8 mouse cellular contexts compared by ENCODE assay signal in genomic region chr10:79914948-79915596, GRCm38 (mm10). TPM values are rescaled to one million over a fixed set of nuclear protein-coding genes. Genes with fewer than 3 reads are reported as not detected.
DNase-seq lines count a peak whose midpoint lies in the region; ATAC-seq and TF ChIP-seq lines count a peak whose summit lies in the region.

No protein-coding gene starts in this region.

- H3K9me3 ChIP-seq in hindbrain, embryonic 10.5 days, result no peaks in the 10 kb centered on the region
- no peaks in the 10 kb centered on the region for H3K9me3 ChIP-seq in hindbrain, embryonic 16.5 days (ENCODE audit: control insufficient read depth, low read length)
- no peaks in the 10 kb centered on the region for H3K9me3 ChIP-seq in hindbrain, embryonic 15.5 days

- TF ChIP-seq POLR2A in cortical plate, adult 2 months (IDR thresholded peaks at IDR 0.05; ENCODE audit: extremely low read depth, insufficient read depth, low read length), result no peak

- H3K27me3 ChIP-seq in hindbrain, embryonic 10.5 days (ENCODE audit: insufficient read depth, poor library complexity, severe bottlenecking), result peaks cover 32% of the 10 kb centered on the region
- peaks cover 24% of the 10 kb centered on the region for H3K27me3 ChIP-seq in hindbrain, embryonic 16.5 days (replicated peaks; ENCODE audit: control insufficient read depth, insufficient read depth, low read length)
- peaks cover 26% of the 10 kb centered on the region for H3K27me3 ChIP-seq in hindbrain, embryonic 15.5 days

- 74% methylated on average over 7 of the region's 7 CpGs for WGBS in hindbrain, embryonic 10.5 days
- WGBS in hindbrain, embryonic 16.5 days, result 73% methylated on average over 7 of the region's 7 CpGs
- WGBS in hindbrain, embryonic 15.5 days, result 78% methylated on average over 7 of the region's 7 CpGs

- H3K27ac ChIP-seq in hindbrain, embryonic 10.5 days, result no peak overlapping the region
- no peak overlapping the region for H3K27ac ChIP-seq in hindbrain, embryonic 16.5 days (ENCODE audit: low read depth, low read length)
- H3K27ac ChIP-seq in cortical plate, adult 2 months (ENCODE audit: insufficient read depth, low read length), result no peak overlapping the region
- H3K27ac ChIP-seq in hindbrain, embryonic 15.5 days (replicated peaks), result no peak overlapping the region

- TF ChIP-seq CTCF in cortical plate, adult 2 months (IDR thresholded peaks at IDR 0.05; ENCODE audit: extremely low read depth, insufficient read depth, low read length), result no peak

- H3K4me3 ChIP-seq in hindbrain, embryonic 10.5 days, result peak overlapping the region; percentile 73; the same call in 1 of the 2 replicates
- H3K4me3 ChIP-seq in hindbrain, embryonic 16.5 days (ENCODE audit: low read length), result no peak overlapping the region
- H3K4me3 ChIP-seq in cortical plate, adult 2 months (ENCODE audit: insufficient read depth, low read length), result peak overlapping the region; percentile 95
- no peak overlapping the region for H3K4me3 ChIP-seq in hindbrain, embryonic 15.5 days

- H3K36me3 ChIP-seq in hindbrain, embryonic 10.5 days, result peaks cover 34% of the 10 kb centered on the region
- 0 out of 2 replicates have a peak, but pooled peaks cover 7% of the 10 kb centered on the region for H3K36me3 ChIP-seq in hindbrain, embryonic 16.5 days (ENCODE audit: control insufficient read depth, insufficient read depth, low read length)
- H3K36me3 ChIP-seq in hindbrain, embryonic 15.5 days, result 0 out of 2 replicates have a peak, but pooled peaks cover 7% of the 10 kb centered on the region

- ATAC-seq in hindbrain, embryonic 16.5 days, result no peak
- ATAC-seq in hindbrain, embryonic 15.5 days (ENCODE audit: low FRiP score, low read depth), result no peak
- ATAC-seq in megakaryocyte progenitor cell, adult 5-6 weeks (replicated peaks; ENCODE audit: poor library complexity), result peak; percentile 15; the same call in 1 of the 2 replicates
- ATAC-seq in cerebellum, adult (ENCODE audit: insufficient number of reproducible peaks, low FRiP score, low TSS enrichment), result no peak

- H3K4me2 ChIP-seq in hindbrain, embryonic 16.5 days (ENCODE audit: low read length), result no peak overlapping the region
- peak overlapping the region; percentile 79; the same call in 1 of the 2 replicates for H3K4me2 ChIP-seq in hindbrain, embryonic 15.5 days

- H3K4me1 ChIP-seq in hindbrain, embryonic 10.5 days (replicated peaks), result peaks cover 62% of the 10 kb centered on the region
- peaks cover 27% of the 10 kb centered on the region for H3K4me1 ChIP-seq in hindbrain, embryonic 16.5 days (ENCODE audit: control insufficient read depth, insufficient read depth, low read depth, low read length)
- H3K4me1 ChIP-seq in cortical plate, adult 2 months (ENCODE audit: control insufficient read depth, insufficient read depth, low read length), result peaks cover 3% of the 10 kb centered on the region
- peaks cover 45% of the 10 kb centered on the region for H3K4me1 ChIP-seq in hindbrain, embryonic 15.5 days (replicated peaks)

- DNase-seq in hindbrain, embryonic 10.5 days (ENCODE audit: low spot score), result no peak
- DNase-seq in retina, embryonic 14.5 days (ENCODE audit: low spot score), result no peak
- no peak for DNase-seq in thymus, adult 18-20 months

- no peak overlapping the region for H3K9ac ChIP-seq in hindbrain, embryonic 16.5 days (ENCODE audit: low read depth, low read length)
- no peak overlapping the region for H3K9ac ChIP-seq in hindbrain, embryonic 15.5 days

RNA-seq across cellular contexts. Expression of gene Kiss1r, which starts 1.7 kb away (rescaled TPM):
- polyA plus RNA-seq in hindbrain, embryonic 10.5 days (2016; fragmentation: Nextera tagmentation; extraction: Ambion mirVana), result 0.72 and 0.80 TPM in 2 replicates
- polyA plus RNA-seq in hindbrain, embryonic 16.5 days (2015; fragmentation: Nextera tagmentation; extraction: Ambion mirVana), result 3.1 and 3.7 TPM in 2 replicates
- 12.1 and 12.5 TPM in 2 replicates for polyA plus RNA-seq in cortical plate, adult 2 months (2012; rRNA removed)
- polyA plus RNA-seq in hindbrain, embryonic 15.5 days (2015; fragmentation: Nextera tagmentation; extraction: Ambion mirVana), result 2.7 and 3.1 TPM in 2 replicates
- total RNA-seq in megakaryocyte progenitor cell, adult 5-6 weeks (2015), result 0.15 TPM in 2 replicates
- total RNA-seq in megakaryocyte progenitor cell, adult 5-6 weeks (2017), result 0.25 and 1.3 TPM in 2 replicates

RNA-seq across cellular contexts. Expression of gene Gm26602, which starts 4.4 kb away (rescaled TPM):
- polyA plus RNA-seq in hindbrain, embryonic 10.5 days (2016; fragmentation: Nextera tagmentation; extraction: Ambion mirVana), result 2.6 and 4.5 TPM in 2 replicates
- 1.4 and 18.3 TPM in 2 replicates for polyA plus RNA-seq in hindbrain, embryonic 16.5 days (2015; fragmentation: Nextera tagmentation; extraction: Ambion mirVana)
- polyA plus RNA-seq in cortical plate, adult 2 months (2012; rRNA removed), result not detected in 2 replicates
- 3.0 TPM in 1 of 2 replicates, not detected in the other for polyA plus RNA-seq in hindbrain, embryonic 15.5 days (2015; fragmentation: Nextera tagmentation; extraction: Ambion mirVana)
- total RNA-seq in megakaryocyte progenitor cell, adult 5-6 weeks (2015), result not detected in 2 replicates
- total RNA-seq in megakaryocyte progenitor cell, adult 5-6 weeks (2017), result not detected in 2 replicates

RNA-seq across cellular contexts. Expression of gene R3hdm4, which starts 5.9 kb away (rescaled TPM):
- 130 and 152 TPM in 2 replicates for polyA plus RNA-seq in hindbrain, embryonic 10.5 days (2016; fragmentation: Nextera tagmentation; extraction: Ambion mirVana)
- 293 and 300 TPM in 2 replicates for polyA plus RNA-seq in hindbrain, embryonic 16.5 days (2015; fragmentation: Nextera tagmentation; extraction: Ambion mirVana)
- 425 TPM in 2 replicates for polyA plus RNA-seq in cortical plate, adult 2 months (2012; rRNA removed)
- polyA plus RNA-seq in hindbrain, embryonic 15.5 days (2015; fragmentation: Nextera tagmentation; extraction: Ambion mirVana), result 258 and 289 TPM in 2 replicates
- total RNA-seq in megakaryocyte progenitor cell, adult 5-6 weeks (2015), result 72.3 and 78.7 TPM in 2 replicates
- 35.1 and 50.7 TPM in 2 replicates for total RNA-seq in megakaryocyte progenitor cell, adult 5-6 weeks (2017)

RNA-seq across cellular contexts. Expression of gene Med16, which starts 6.3 kb away (rescaled TPM):
- 68.3 and 77.3 TPM in 2 replicates for polyA plus RNA-seq in hindbrain, embryonic 10.5 days (2016; fragmentation: Nextera tagmentation; extraction: Ambion mirVana)
- polyA plus RNA-seq in hindbrain, embryonic 16.5 days (2015; fragmentation: Nextera tagmentation; extraction: Ambion mirVana), result 48.2 and 53.8 TPM in 2 replicates
- polyA plus RNA-seq in cortical plate, adult 2 months (2012; rRNA removed), result 64.8 and 68.2 TPM in 2 replicates
- 51.2 and 54.2 TPM in 2 replicates for polyA plus RNA-seq in hindbrain, embryonic 15.5 days (2015; fragmentation: Nextera tagmentation; extraction: Ambion mirVana)
- 13.9 and 14.4 TPM in 2 replicates for total RNA-seq in megakaryocyte progenitor cell, adult 5-6 weeks (2015)
- 22.1 and 24.8 TPM in 2 replicates for total RNA-seq in megakaryocyte progenitor cell, adult 5-6 weeks (2017)

RNA-seq across cellular contexts. Expression of gene Arid3a, which starts 11.8 kb away (rescaled TPM):
- polyA plus RNA-seq in hindbrain, embryonic 10.5 days (2016; fragmentation: Nextera tagmentation; extraction: Ambion mirVana), result 11.1 and 15.0 TPM in 2 replicates
- 1.6 and 1.7 TPM in 2 replicates for polyA plus RNA-seq in hindbrain, embryonic 16.5 days (2015; fragmentation: Nextera tagmentation; extraction: Ambion mirVana)
- polyA plus RNA-seq in cortical plate, adult 2 months (2012; rRNA removed), result 3.1 and 3.2 TPM in 2 replicates
- polyA plus RNA-seq in hindbrain, embryonic 15.5 days (2015; fragmentation: Nextera tagmentation; extraction: Ambion mirVana), result 2.9 and 3.2 TPM in 2 replicates
- total RNA-seq in megakaryocyte progenitor cell, adult 5-6 weeks (2015), result 19.9 and 21.6 TPM in 2 replicates
- total RNA-seq in megakaryocyte progenitor cell, adult 5-6 weeks (2017), result 31.0 and 32.2 TPM in 2 replicates

Comparison
In these comparisons a context has a peak if more than half of its experiments do, and no peak if none do; other contexts are left out.
1. H3K4me3 ChIP-seq: peak in hindbrain, embryonic 10.5 days (single experiment) and cortical plate, adult 2 months (single experiment); none in hindbrain, embryonic 16.5 days (single experiment) and hindbrain, embryonic 15.5 days (single experiment).